Mouse (Mus musculus) brain, embryonic 14.5 days (tissue): ENCODE results near the gene Pawr. TPM values are rescaled to one million over a fixed set of nuclear protein-coding genes. Genes with fewer than 3 reads are reported as not detected.

ENCODE experiments used
- DNase-seq: peaks from one replicate; pipeline ENCODE4 v3.0.0-alpha.2; 2011; ENCODE audit warnings: low read depth
- CTCF ChIP-seq: fragments of 200-500 bp; IDR thresholded peaks from 2 replicates; pipeline ENCODE4 v1.5.1; 2012; ENCODE audit warnings: inconsistent platforms, mild to moderate bottlenecking, moderate library complexity, borderline replicate concordance; ENCODE audit not compliant: insufficient read depth, insufficient read length; ENCODE audit errors: extremely low read depth
- POLR2A ChIP-seq: fragments of 200-500 bp; IDR thresholded peaks from 2 replicates; pipeline ENCODE4 v1.6.1; 2012; ENCODE audit warnings: mild to moderate bottlenecking, inconsistent platforms, borderline replicate concordance; ENCODE audit not compliant: poor library complexity, insufficient read depth, insufficient read length, severe bottlenecking; ENCODE audit errors: extremely low read depth
- polyA plus RNA-seq: library from polyadenylated mRNA; depleted of rRNA; stranded (reverse); fragments of >200 nt; gene quantifications from 2 replicates; pipeline ENCODE4 v1.2.3, GENCODE M21; 2012; rRNA removed

Pawr gene
- polyA plus RNA-seq, 1 experiment, result 4.7 TPM

DNA sequence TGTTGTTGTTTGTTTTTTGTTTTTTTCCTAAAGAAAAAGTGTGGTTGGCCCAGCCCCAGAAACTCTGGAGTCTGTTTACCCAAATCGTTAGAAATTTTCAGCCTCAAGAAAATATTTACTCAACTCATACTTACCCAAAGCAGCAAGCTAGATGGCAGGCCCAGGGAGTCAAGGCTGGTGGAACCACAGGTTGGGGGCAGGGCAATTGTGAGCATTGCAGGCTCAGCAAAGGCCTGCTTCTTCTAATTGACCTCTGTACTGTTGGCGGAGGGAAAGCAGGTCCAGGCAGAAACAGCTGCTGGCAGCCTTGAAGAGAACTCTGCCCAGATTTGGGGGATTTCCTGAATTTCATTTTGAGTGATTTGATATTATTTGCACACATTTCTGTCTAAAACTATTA, 121.6 kb downstream of the Pawr start:
- no peak for DNase-seq
- TF ChIP-seq CTCF, result no peak
- TF ChIP-seq POLR2A, result no peak

DNA sequence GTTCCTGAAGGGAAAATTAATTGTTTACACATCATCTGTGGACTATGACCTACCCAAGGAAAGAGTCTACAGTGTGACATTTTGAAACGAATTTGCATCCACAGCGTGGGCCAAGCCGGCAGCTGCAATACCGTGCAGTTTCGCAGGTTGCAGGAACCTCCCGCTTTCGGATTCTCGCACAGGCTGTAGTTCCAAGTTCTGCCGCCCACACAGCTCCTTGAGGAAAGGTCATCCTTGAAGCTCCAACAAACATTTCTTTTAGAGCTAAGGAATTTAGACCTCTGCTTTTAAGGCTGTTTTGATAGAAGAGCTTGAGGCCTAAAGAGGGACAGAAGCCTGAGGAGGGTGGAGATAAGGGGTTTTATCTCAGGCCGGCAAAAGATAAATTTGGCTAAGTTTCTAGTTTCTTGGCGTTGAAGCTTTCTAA, 122.8 kb downstream of the Pawr start:
- TF ChIP-seq CTCF (no peak), POLR2A (no peak)
- no peak for DNase-seq

DNA sequence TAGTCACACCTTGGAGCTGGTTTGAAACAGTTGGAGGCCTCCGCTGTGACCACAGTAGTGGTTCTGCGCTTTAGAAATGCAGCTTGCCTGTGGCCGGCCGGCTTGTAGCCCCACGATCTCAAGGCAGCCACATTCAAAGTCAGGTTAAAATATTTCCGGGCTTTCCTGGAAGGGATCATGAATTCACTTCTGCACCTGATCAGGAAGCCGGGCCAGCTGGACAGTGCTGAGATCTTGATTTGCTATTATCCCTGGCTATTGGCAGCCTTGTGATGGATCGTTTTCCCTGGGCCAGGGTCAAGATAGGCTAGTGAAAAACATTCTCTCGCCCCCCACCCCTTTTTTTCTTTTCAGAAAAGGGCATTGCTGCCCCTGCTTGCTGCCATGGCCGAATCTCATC, 123.3 kb downstream of the Pawr start:
- DNase-seq, result no peak
- no peak for TF ChIP-seq POLR2A
- TF ChIP-seq CTCF, result no peak

DNA sequence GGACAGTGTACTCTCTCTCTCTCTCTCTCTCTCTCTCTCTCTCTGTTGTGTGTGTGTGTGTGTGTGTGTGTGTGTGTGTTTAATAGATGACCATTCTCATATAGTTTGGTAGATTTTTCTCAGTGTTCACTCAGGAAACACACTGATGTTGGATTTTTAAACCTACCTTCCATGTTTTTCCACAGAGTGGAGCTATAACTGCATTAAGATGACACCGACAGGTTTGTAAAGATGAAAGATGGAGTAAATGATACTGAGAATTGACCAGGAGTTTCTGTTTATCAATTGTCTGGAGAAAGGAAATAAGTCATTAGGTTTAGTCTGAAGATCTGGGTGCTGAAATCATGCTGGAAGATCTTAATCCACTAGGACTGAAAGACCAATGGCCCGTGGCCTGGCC, 124.0 kb downstream of the Pawr start:
- peak; percentile 55 for DNase-seq

DNA sequence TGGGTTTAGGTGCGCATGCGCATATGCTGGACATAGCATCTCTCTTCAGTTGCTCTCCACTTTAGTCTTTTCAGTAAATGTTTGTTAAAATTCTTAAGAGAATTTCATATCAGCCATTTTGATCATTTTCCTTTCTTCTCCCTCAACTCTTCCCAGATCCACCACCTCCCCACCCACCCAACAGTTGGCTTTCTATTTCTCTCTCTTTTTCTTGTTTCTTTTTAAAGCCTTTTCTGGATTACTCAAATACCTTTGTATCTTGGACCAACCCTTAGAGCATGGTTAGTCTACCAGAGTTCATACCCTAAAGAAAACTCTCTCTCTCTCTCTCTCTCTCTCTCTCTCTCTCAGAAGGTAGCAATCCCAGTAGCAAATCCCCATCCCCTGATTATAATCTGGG, 125.1 kb downstream of the Pawr start:
- TF ChIP-seq POLR2A (no peak), CTCF (no peak)
- no peak for DNase-seq

More for the DNA sequence above, 124.0 kb downstream of the Pawr start:
- no peak for TF ChIP-seq POLR2A
- no peak for TF ChIP-seq CTCF

DNA sequence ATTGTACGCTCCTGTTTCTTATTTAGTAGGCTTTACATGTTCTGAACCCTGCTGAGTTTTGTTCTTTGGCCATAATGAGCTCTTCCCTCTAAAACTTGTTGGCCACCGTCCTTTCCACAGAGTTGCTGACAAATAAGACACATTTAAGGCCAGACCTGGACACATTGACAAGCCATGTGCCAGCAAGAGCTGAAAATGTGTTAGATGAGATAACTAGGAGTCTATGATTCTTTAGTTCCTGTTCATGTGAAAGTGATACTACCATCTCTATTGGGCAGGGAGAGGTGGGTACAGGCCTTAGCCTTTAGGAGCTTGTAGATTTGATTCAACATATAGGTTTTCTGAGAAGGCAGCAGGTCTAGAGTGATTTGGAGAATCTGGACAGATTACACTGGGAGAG, 129.9 kb downstream of the Pawr start:
- TF ChIP-seq POLR2A (no peak), CTCF (no peak)
- no peak for DNase-seq

Other genes starting within 250 kb of the Pawr start
- 52.3 and 66.0 TPM in 2 replicates for gene Ppp1r12a, start 169.9 kb upstream of the Pawr start, polyA plus RNA-seq